Mouse (Mus musculus) MEL (cell line): ENCODE data around the gene Aire. TPM values are rescaled to one million over a fixed set of nuclear protein-coding genes. Genes with fewer than 3 reads are reported as not detected.

Source experiments
- DNase-seq: peaks from one replicate; pipeline ENCODE4 v3.0.0; 2011; ENCODE audit warnings: low read depth, low spot score
- H3K27ac ChIP-seq: 2 replicates; pipeline ENCODE4 v1.5.1; 2012; ENCODE audit warnings: low read depth, mild to moderate bottlenecking, control low read depth, low read length, moderate library complexity; ENCODE audit not compliant: control insufficient read depth
- H3K27me3 ChIP-seq, 2 experiments: fragments of 150-350 bp in 1 of 2; sonication (generic) in 1 of 2; 2 replicates each; pipeline ENCODE4 v1.6.1; 2012; ENCODE audit warnings: low read length in 2 of 2, mild to moderate bottlenecking in 2 of 2, improper control_type of control experiment in 1 of 2, moderate library complexity in 1 of 2; ENCODE audit not compliant: insufficient read depth in 2 of 2, control insufficient read depth in 1 of 2
- H3K36me3 ChIP-seq, 2 experiments: 2 replicates each; pipeline ENCODE4 v1.6.1; 2012 to 2014; ENCODE audit warnings: low read length in 2 of 2, improper control_type of control experiment in 1 of 2, inconsistent platforms in 1 of 2, mild to moderate bottlenecking in 1 of 2; ENCODE audit not compliant: insufficient read depth in 2 of 2, control insufficient read depth in 1 of 2
- H3K4me1 ChIP-seq, 2 experiments: fragments of 150-350 bp in 1 of 2; sonication (generic) in 1 of 2; 2 replicates each; pipeline ENCODE4 v1.6.1; 2012; ENCODE audit warnings: low read length in 2 of 2, improper control_type of control experiment in 1 of 2, mild to moderate bottlenecking in 1 of 2; ENCODE audit not compliant: insufficient read depth in 2 of 2, control insufficient read depth in 1 of 2
- H3K4me3 ChIP-seq, 2 experiments: fragments of 150-350 bp in 1 of 2; sonication (generic) in 1 of 2; 2 replicates each; pipeline ENCODE4 v1.5.1; 2012; ENCODE audit warnings: low read depth in 2 of 2, low read length in 2 of 2, mild to moderate bottlenecking in 2 of 2, moderate library complexity in 2 of 2, control low read depth in 1 of 2, improper control_type of control experiment in 1 of 2; ENCODE audit not compliant: control insufficient read depth in 1 of 2, insufficient read depth in 1 of 2
- H3K79me2 ChIP-seq: 2 replicates; pipeline ENCODE4 v1.6.1; 2012; ENCODE audit warnings: mild to moderate bottlenecking, low read length, moderate library complexity; ENCODE audit not compliant: control insufficient read depth, poor library complexity, insufficient read depth
- H3K9ac ChIP-seq: 2 replicates; pipeline ENCODE4 v1.6.1; 2012; ENCODE audit warnings: low read depth, mild to moderate bottlenecking, control low read depth, low read length, moderate library complexity; ENCODE audit not compliant: control insufficient read depth, poor library complexity, severe bottlenecking
- H3K9me3 ChIP-seq: fragments of 150-350 bp; sonication (generic); replicated peaks from 2 replicates; pipeline ENCODE4 v1.6.1; 2012; ENCODE audit warnings: mild to moderate bottlenecking, low read length, improper control_type of control experiment, moderate library complexity; ENCODE audit not compliant: insufficient read depth
- BHLHE40 ChIP-seq: IDR thresholded peaks from 2 replicates; pipeline ENCODE4 v1.6.1; 2012; ENCODE audit warnings: low read depth, mild to moderate bottlenecking, inconsistent platforms, low read length, improper control_type of control experiment, borderline replicate concordance
- CHD1 ChIP-seq: IDR thresholded peaks from 2 replicates; pipeline ENCODE4 v1.6.1; 2012; ENCODE audit warnings: low read depth, mild to moderate bottlenecking, inconsistent platforms, low read length, improper control_type of control experiment
- CHD2 ChIP-seq: IDR thresholded peaks from 2 replicates; pipeline ENCODE4 v1.6.1; 2011; ENCODE audit warnings: low read length, improper control_type of control experiment
- CTCF ChIP-seq, 3 experiments: IDR thresholded peaks in 2 of 3; conservative IDR thresholded peaks in 1 of 3; 2 replicates each; pipeline ENCODE4 v1.5.1; 2011 to 2012; ENCODE audit warnings: low read length in 3 of 3, low read depth in 2 of 3, mild to moderate bottlenecking in 2 of 3, improper control_type of control experiment in 1 of 3, inconsistent platforms in 1 of 3, mixed read lengths in 1 of 3, moderate library complexity in 1 of 3; ENCODE audit not compliant: control insufficient read depth in 1 of 3, insufficient read depth in 1 of 3, poor library complexity in 1 of 3, severe bottlenecking in 1 of 3
- E2F4 ChIP-seq: IDR thresholded peaks from 2 replicates; pipeline ENCODE4 v1.6.1; 2011; ENCODE audit warnings: low read depth, low read length, improper control_type of control experiment, borderline replicate concordance
- EP300 ChIP-seq, 2 experiments: IDR thresholded peaks; 2 replicates each; pipeline ENCODE4 v1.6.1; 2011; ENCODE audit warnings: improper control_type of control experiment in 2 of 2, low read length in 2 of 2, low read depth in 1 of 2, mild to moderate bottlenecking in 1 of 2
- HCFC1 ChIP-seq: IDR thresholded peaks from 2 replicates; pipeline ENCODE4 v1.6.1; 2012; ENCODE audit warnings: low read depth, mild to moderate bottlenecking, inconsistent platforms, low read length, improper control_type of control experiment, moderate library complexity
- MAZ ChIP-seq: IDR thresholded peaks from 2 replicates; pipeline ENCODE4 v1.6.1; 2012; ENCODE audit warnings: low read depth, mild to moderate bottlenecking, inconsistent platforms, low read length, improper control_type of control experiment
- MEF2A ChIP-seq: IDR thresholded peaks from 2 replicates; pipeline ENCODE4 v1.6.1; 2014; ENCODE audit warnings: low read depth, mild to moderate bottlenecking, inconsistent platforms, low read length, improper control_type of control experiment; ENCODE audit not compliant: poor library complexity, insufficient replicate concordance, severe bottlenecking; ENCODE audit errors: extremely low read depth
- MXI1 ChIP-seq: IDR thresholded peaks from 2 replicates; pipeline ENCODE4 v1.6.1; 2011; ENCODE audit warnings: mild to moderate bottlenecking, low read depth, low read length, improper control_type of control experiment
- MYC ChIP-seq: IDR thresholded peaks from 2 replicates; pipeline ENCODE4 v1.6.1; 2011; ENCODE audit warnings: low read depth, mild to moderate bottlenecking, low read length, improper control_type of control experiment, moderate library complexity
- NRF1 ChIP-seq: IDR thresholded peaks from 2 replicates; pipeline ENCODE4 v1.6.1; 2014; ENCODE audit warnings: low read depth, mild to moderate bottlenecking, inconsistent platforms, low read length, improper control_type of control experiment, moderate library complexity; ENCODE audit not compliant: poor library complexity, insufficient read depth, severe bottlenecking
- POLR2AphosphoS2 ChIP-seq: IDR thresholded peaks from 2 replicates; pipeline ENCODE4 v1.6.1; 2011; ENCODE audit warnings: low read length, improper control_type of control experiment
- RAD21 ChIP-seq: IDR thresholded peaks from 2 replicates; pipeline ENCODE4 v1.6.1; 2011; ENCODE audit warnings: mild to moderate bottlenecking, low read depth, low read length, improper control_type of control experiment
- RCOR1 ChIP-seq: IDR thresholded peaks from 2 replicates; pipeline ENCODE4 v1.6.1; 2012; ENCODE audit warnings: low read depth, mild to moderate bottlenecking, inconsistent platforms, low read length, improper control_type of control experiment
- SMC3 ChIP-seq: IDR thresholded peaks from 2 replicates; pipeline ENCODE4 v1.6.1; 2011; ENCODE audit warnings: low read depth, low read length, improper control_type of control experiment
- TBP ChIP-seq: IDR thresholded peaks from 2 replicates; pipeline ENCODE4 v1.8.0; 2011; ENCODE audit warnings: low read depth, low read length, improper control_type of control experiment
- TCF12 ChIP-seq: IDR thresholded peaks from 2 replicates; pipeline ENCODE4 v1.6.1; 2014; ENCODE audit warnings: low read depth, mild to moderate bottlenecking, inconsistent platforms, low read length, improper control_type of control experiment, moderate library complexity
- USF2 ChIP-seq, 2 experiments: IDR thresholded peaks; 2 replicates each; pipeline ENCODE4 v1.6.1; 2011 to 2012; ENCODE audit warnings: improper control_type of control experiment in 2 of 2, low read length in 2 of 2, borderline replicate concordance in 1 of 2, inconsistent platforms in 1 of 2, low read depth in 1 of 2, mild to moderate bottlenecking in 1 of 2; ENCODE audit not compliant: insufficient read depth in 1 of 2
- polyA plus RNA-seq, 2 experiments: library from polyadenylated mRNA; stranded (reverse) in 1 of 2; unstranded in 1 of 2; fragments of >175 nt in 1 of 2; fragments of >200 nt in 1 of 2; gene quantifications; 2 replicates each; pipeline versions ENCODE4 v1.2.1 to v1.2.4; 2012; ENCODE audit warnings: low replicate concordance in 2 of 2, low read depth in 1 of 2; ENCODE audit not compliant: insufficient read length in 2 of 2, insufficient read depth in 1 of 2, missing spikeins in 1 of 2
- total RNA-seq: library from RNA; depleted of rRNA; stranded (reverse); fragments of 300-350 nt; gene quantifications from 2 replicates; pipeline ENCODE4 v1.2.3, GENCODE M21; 2012

Gene Aire
- total and polyA plus RNA-seq, 3 experiments: 0.17 TPM; not detected in 2

DNA sequence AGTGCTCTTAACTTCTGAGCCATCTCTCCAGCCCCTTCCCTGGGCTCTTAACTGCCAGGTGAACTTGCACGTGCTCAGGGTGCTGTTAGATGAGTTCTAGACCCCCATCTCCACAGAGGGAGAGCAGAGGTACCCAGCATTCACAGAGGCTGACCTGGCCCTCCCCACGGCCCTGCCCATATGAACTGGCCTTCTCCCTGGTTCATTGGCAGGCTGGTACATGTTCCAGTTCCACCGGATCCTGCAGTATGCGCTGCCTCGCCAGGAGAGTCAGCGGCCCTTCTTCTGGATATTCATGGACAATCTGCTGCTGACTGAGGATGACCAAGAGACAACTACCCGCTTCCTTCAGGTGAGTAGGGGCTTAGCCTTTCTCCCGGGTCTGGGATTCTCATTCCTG lies 13.6 kb upstream of the Aire start:
- Histone ChIP-seq H3K4me3 (no peak overlapping the region), H3K9ac (no peak overlapping the region), H3K27ac (no peak overlapping the region), H3K79me2 (no peaks in the 10 kb centered on the region), H3K9me3 (no peaks in the 10 kb centered on the region), H3K27me3 (peaks cover 0 to 5% of the 10 kb centered on the region in 2 experiments; a peak in 3 of 4 replicates), H3K4me1 (no peaks in the 10 kb centered on the region), H3K36me3 (no peaks in the 10 kb centered on the region)
- DNase-seq: no peak
- TF ChIP-seq CTCF (IDR thresholded peaks at IDR 0.05 in 2 of 3, conservative IDR thresholded peaks at IDR 0.05 in 1 of 3; ENCODE audit: control insufficient read depth in 1 of 3, insufficient read depth in 1 of 3, low read depth in 2 of 3, low read length in 3 of 3, poor library complexity in 1 of 3, severe bottlenecking in 1 of 3) (no peak), RCOR1 (no peak), MEF2A (no peak), MAZ (no peak), CHD2 (no peak), POLR2AphosphoS2 (no peak)

DNA sequence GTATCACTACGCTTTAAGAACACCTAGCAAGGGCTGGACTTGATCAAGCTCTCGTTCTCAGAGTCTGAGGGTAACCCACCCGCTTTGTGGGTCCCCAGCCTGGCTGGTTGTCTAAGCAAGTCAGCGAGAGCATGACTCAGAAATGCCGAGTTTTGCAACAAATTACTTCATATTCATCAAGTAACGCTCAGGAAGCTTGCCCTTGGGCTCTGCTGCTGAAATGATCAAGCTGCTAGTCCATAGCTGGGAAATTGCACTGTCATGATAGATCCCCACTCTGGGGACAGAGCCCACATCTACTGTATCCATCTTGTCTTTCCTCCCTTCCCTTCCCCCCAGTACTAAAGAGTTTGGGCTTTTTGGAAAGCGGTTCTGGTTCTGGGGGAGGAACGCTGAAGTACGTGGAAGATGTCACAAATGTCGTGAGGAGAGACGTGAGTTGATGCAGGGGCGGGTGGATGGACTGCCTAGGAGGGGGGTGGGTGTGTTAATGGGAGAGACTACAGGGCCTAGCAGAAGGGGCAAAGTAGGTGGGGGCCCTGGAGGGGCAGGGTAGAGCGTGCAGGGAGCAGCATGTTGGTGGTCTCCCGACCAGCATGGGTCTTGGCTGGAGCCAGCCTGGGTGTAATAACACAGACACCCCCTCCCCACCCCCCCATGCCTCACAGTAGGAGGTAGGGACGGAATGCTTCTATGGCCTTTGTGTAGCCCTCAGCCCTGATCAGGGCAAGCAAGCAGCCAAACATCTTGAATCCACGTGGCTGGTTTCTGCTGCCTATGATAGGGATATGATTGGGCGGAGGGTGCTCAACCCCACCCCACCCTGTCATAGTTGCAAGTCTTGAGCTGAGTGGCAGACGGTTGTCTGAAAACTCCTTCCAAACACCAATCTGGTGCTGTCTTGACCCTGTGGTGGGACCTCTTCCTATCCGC lies 11.5 kb upstream of the Aire start:
- no peaks in the 10 kb centered on the region for H3K36me3 ChIP-seq
- DNase-seq: no peak
- H3K27me3 ChIP-seq: peaks cover 0 to 11% of the 10 kb centered on the region in 2 experiments; a peak in 3 of 4 replicates
- TF ChIP-seq SMC3 (no peak), POLR2AphosphoS2 (no peak), BHLHE40 (no peak), RAD21 (no peak), MYC (no peak), EP300 (IDR thresholded peaks at IDR 0.05; ENCODE audit: low read depth in 1 of 2, low read length in 2 of 2) (no peak)
- H3K27ac ChIP-seq: no peak overlapping the region
- H3K4me3 ChIP-seq: no peak overlapping the region
- H3K4me1 ChIP-seq: no peaks in the 10 kb centered on the region
- no peak overlapping the region for H3K9ac ChIP-seq
- no peaks in the 10 kb centered on the region for H3K79me2 ChIP-seq
- no peaks in the 10 kb centered on the region for H3K9me3 ChIP-seq

- no peak overlapping the region for H3K27ac ChIP-seq
- no peaks in the 10 kb centered on the region for H3K36me3 ChIP-seq
- no peaks in the 10 kb centered on the region for H3K4me1 ChIP-seq
- no peak overlapping the region for H3K4me3 ChIP-seq
- no peak for TF ChIP-seq TCF12
- TF ChIP-seq MEF2A: no peak
- no peak for TF ChIP-seq TBP
- no peak for TF ChIP-seq E2F4
- no peak for TF ChIP-seq MXI1
- no peak for TF ChIP-seq HCFC1
- TF ChIP-seq NRF1: no peak
- no peak for TF ChIP-seq POLR2AphosphoS2
- TF ChIP-seq CHD1: no peak
- no peak for TF ChIP-seq USF2 (IDR thresholded peaks at IDR 0.05; ENCODE audit: borderline replicate concordance in 1 of 2, insufficient read depth in 1 of 2, low read depth in 1 of 2, low read length in 2 of 2)
- TF ChIP-seq, all 39 proteins: peak for 0
- Histone ChIP-seq H3K27me3 (peaks cover 0 to 13% of the 10 kb centered on the region in 2 experiments), H3K9ac (no peak overlapping the region), H3K9me3 (no peaks in the 10 kb centered on the region), H3K79me2 (no peaks in the 10 kb centered on the region)
- DNase-seq: no peak
These were observed 6.2 kb upstream of the Aire start for GRCm38 (mm10) chr10:78049519-78050035.
